Mouse (Mus musculus) ES-Bruce4 (cell line): Measurements from ENCODE around the gene Samd14.

Source experiments
- CTCF ChIP-seq: IDR thresholded peaks from one replicate; pipeline ENCODE4 v1.8.1; 2011; ENCODE audit warnings: low read depth, low read length
- EP300 ChIP-seq: IDR thresholded peaks from 2 replicates; pipeline ENCODE4 v1.6.1; 2011; ENCODE audit warnings: low read depth, low read length; ENCODE audit not compliant: insufficient read depth
- POLR2A ChIP-seq: IDR thresholded peaks from one replicate; pipeline ENCODE4 v1.8.1; 2011; ENCODE audit warnings: low read length; ENCODE audit not compliant: insufficient read depth

- TF ChIP-seq POLR2A (no peak), CTCF (no peak), EP300 (no peak)
Observed at GRCm38 (mm10) chr11:95024439-95025184, 14.9 kb downstream of the Samd14 start.
